Mouse (Mus musculus): ENCODE results near the gene Arrb2.

DNA sequence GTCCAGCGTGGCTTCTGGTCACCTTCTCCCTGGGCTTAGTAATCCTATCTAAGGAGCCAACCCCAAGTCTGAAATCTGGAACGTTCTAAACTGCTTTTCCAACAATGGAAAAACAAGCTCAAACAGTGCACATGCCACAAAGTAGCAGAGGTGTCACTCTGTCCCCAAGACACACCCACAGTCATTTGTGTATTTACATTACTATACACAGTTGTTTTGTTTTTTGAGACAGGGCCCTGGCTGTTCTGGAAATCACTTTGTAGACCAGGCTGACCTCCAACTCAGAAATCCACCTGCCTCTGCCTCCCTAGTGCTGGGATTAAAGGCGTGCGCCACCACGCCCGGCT lies 22.2 kb upstream of the Arrb2 start:
- TF ChIP-seq CTCF (IDR thresholded peaks at IDR 0.05; ENCODE audit: borderline replicate concordance, insufficient read depth, low read depth, low read length) (no peak), POLR2A (IDR thresholded peaks at IDR 0.05; ENCODE audit: borderline replicate concordance, insufficient read depth, low read length) (no peak)

Data from cerebellum, adult 2 months (tissue).